ENCODE assay signal across 8 mouse cellular contexts in genomic region chr1:171251594-171252324, GRCm38 (mm10). TPM values are rescaled to one million over a fixed set of nuclear protein-coding genes. Genes with fewer than 3 reads are reported as not detected.
A peak's percentile ranks its signal among the peaks of the same experiment; 100 is the strongest.
DNase-seq lines count a peak whose midpoint lies in the region; ATAC-seq and TF ChIP-seq lines count a peak whose summit lies in the region.

No protein-coding gene starts in this region.

- no peak for TF ChIP-seq POLR2A in cerebellum, adult 2 months (IDR thresholded peaks at IDR 0.05; ENCODE audit: borderline replicate concordance, insufficient read depth, low read length)
- TF ChIP-seq POLR2A in ES-Bruce4 (IDR thresholded peaks at IDR 0.05; ENCODE audit: insufficient read depth, low read length), result no peak

- WGBS in cerebellum, adult 2 months, result 25% methylated on average over 13 of the region's 13 CpGs
- 7% methylated on average over 13 of the region's 13 CpGs for WGBS in forebrain, embryonic 15.5 days
- WGBS in neural tube, embryonic 11.5 days, result 2% methylated on average over 13 of the region's 13 CpGs

- H3K4me3 ChIP-seq in cerebellum, adult 2 months (replicated peaks; ENCODE audit: insufficient read depth, low read depth, low read length), result peak overlapping the region; percentile 20
- peak overlapping the region; percentile 62 for H3K4me3 ChIP-seq in ES-Bruce4 (ENCODE audit: low read depth, low read length)
- H3K4me3 ChIP-seq in forebrain, embryonic 15.5 days, result peak overlapping the region; percentile 32
- H3K4me3 ChIP-seq in neural tube, embryonic 11.5 days (ENCODE audit: low read depth, low read length), result peak overlapping the region; percentile 22; the same call in 1 of the 2 replicates

- no peak overlapping the region for H3K27ac ChIP-seq in cerebellum, adult 2 months (ENCODE audit: insufficient read depth, low read length)
- H3K27ac ChIP-seq in ES-Bruce4 (ENCODE audit: insufficient read depth, low read length), result peak overlapping the region; percentile 4; the same call in 1 of the 2 replicates
- H3K27ac ChIP-seq in forebrain, embryonic 15.5 days (replicated peaks), result peak overlapping the region; percentile 85
- peak overlapping the region; percentile 44; the same call in 1 of the 2 replicates for H3K27ac ChIP-seq in neural tube, embryonic 11.5 days (ENCODE audit: low read depth, low read length)

- no peak for TF ChIP-seq EP300 in ES-Bruce4 (IDR thresholded peaks at IDR 0.05; ENCODE audit: insufficient read depth, low read depth, low read length)

- peak overlapping the region; percentile 37 for H3K9ac ChIP-seq in ES-Bruce4 (ENCODE audit: low read depth, poor library complexity, severe bottlenecking)
- H3K9ac ChIP-seq in forebrain, embryonic 15.5 days (replicated peaks), result peak overlapping the region; percentile 16; the same call in 1 of the 2 replicates
- H3K9ac ChIP-seq in neural tube, embryonic 11.5 days (ENCODE audit: low read length), result 0 out of 2 replicates have a peak overlapping the region, but pooled peaks have one; percentile 14

- H3K4me2 ChIP-seq in forebrain, embryonic 15.5 days (replicated peaks), result peak overlapping the region; percentile 47
- peak overlapping the region; percentile 50 for H3K4me2 ChIP-seq in neural tube, embryonic 11.5 days (ENCODE audit: low read depth)

- H3K9me3 ChIP-seq in ES-Bruce4 (replicated peaks; ENCODE audit: control insufficient read depth, insufficient read depth, low read length, poor library complexity, severe bottlenecking), result no peaks in the 10 kb centered on the region
- no peaks in the 10 kb centered on the region for H3K9me3 ChIP-seq in forebrain, embryonic 15.5 days
- no peaks in the 10 kb centered on the region for H3K9me3 ChIP-seq in neural tube, embryonic 11.5 days (ENCODE audit: control insufficient read depth, low read length)

- no peak for DNase-seq in cerebellum, adult 2 months
- no peak for DNase-seq in cerebellum, adult 9-10 months
- peak; percentile 76 for DNase-seq in kidney, postnatal 10 days
- DNase-seq in neural tube, embryonic 11.5 days (ENCODE audit: low spot score), result peak; percentile 40
- DNase-seq in urinary bladder, adult 18-20 months (ENCODE audit: low spot score in 2 of 2), result no peak
- no peak for DNase-seq in spleen, postnatal 10 days (ENCODE audit: low spot score in 2 of 2)

- TF ChIP-seq CTCF in cerebellum, adult 2 months (IDR thresholded peaks at IDR 0.05; ENCODE audit: borderline replicate concordance, insufficient read depth, low read depth, low read length), result no peak
- TF ChIP-seq CTCF in ES-Bruce4 (IDR thresholded peaks at IDR 0.05; ENCODE audit: low read depth, low read length), result no peak

- no peak for ATAC-seq in forebrain, embryonic 15.5 days (replicated peaks)
- ATAC-seq in neural tube, embryonic 11.5 days (ENCODE audit: insufficient read depth, low FRiP score, low TSS enrichment), result no peak

- no peaks in the 10 kb centered on the region for H3K27me3 ChIP-seq in cerebellum, adult 2 months (ENCODE audit: control insufficient read depth, insufficient read depth, low read length)
- H3K27me3 ChIP-seq in ES-Bruce4 (ENCODE audit: control insufficient read depth, insufficient read depth, low read length, poor library complexity, severe bottlenecking), result no peaks in the 10 kb centered on the region
- H3K27me3 ChIP-seq in forebrain, embryonic 15.5 days, result no peaks in the 10 kb centered on the region
- no peaks in the 10 kb centered on the region for H3K27me3 ChIP-seq in neural tube, embryonic 11.5 days (ENCODE audit: control insufficient read depth, insufficient read depth, low read length)

- H3K4me1 ChIP-seq in cerebellum, adult 2 months (ENCODE audit: control insufficient read depth, insufficient read depth, low read length), result peaks cover 3% of the 10 kb centered on the region; the same call in 1 of the 2 replicates
- H3K4me1 ChIP-seq in ES-Bruce4 (ENCODE audit: control insufficient read depth, insufficient read depth, low read length), result peaks cover 8% of the 10 kb centered on the region
- H3K4me1 ChIP-seq in forebrain, embryonic 15.5 days, result peaks cover 51% of the 10 kb centered on the region
- H3K4me1 ChIP-seq in neural tube, embryonic 11.5 days (ENCODE audit: control insufficient read depth, insufficient read depth, low read length), result peaks cover 30% of the 10 kb centered on the region

- no peaks in the 10 kb centered on the region for H3K36me3 ChIP-seq in ES-Bruce4 (ENCODE audit: control insufficient read depth, insufficient read depth, low read length, poor library complexity, severe bottlenecking)
- no peaks in the 10 kb centered on the region for H3K36me3 ChIP-seq in forebrain, embryonic 15.5 days
- H3K36me3 ChIP-seq in neural tube, embryonic 11.5 days (ENCODE audit: control insufficient read depth, insufficient read depth, low read length), result no peaks in the 10 kb centered on the region

RNA-seq across cellular contexts. Expression of gene Ndufs2, which starts 0.6 kb away (rescaled TPM):
- 282 and 283 TPM in 2 replicates for polyA plus RNA-seq in cerebellum, adult 2 months (2012; rRNA removed)
- 158 and 163 TPM in 2 replicates for polyA plus RNA-seq in ES-Bruce4 (2011; ENCODE audit: insufficient read depth, insufficient read length, low read depth, missing spikeins)
- polyA plus RNA-seq in forebrain, embryonic 15.5 days (2015; fragmentation: Nextera tagmentation; extraction: Ambion mirVana), result 215 and 221 TPM in 2 replicates
- 242 and 286 TPM in 2 replicates for polyA plus RNA-seq in neural tube, embryonic 11.5 days (2014; fragmentation: Nextera tagmentation; extraction: Ambion mirVana)

RNA-seq across cellular contexts. Expression of gene Adamts4, which starts 1.5 kb away (rescaled TPM):
- 26.1 and 29.8 TPM in 2 replicates for polyA plus RNA-seq in cerebellum, adult 2 months (2012; rRNA removed)
- polyA plus RNA-seq in ES-Bruce4 (2011; ENCODE audit: insufficient read depth, insufficient read length, low read depth, missing spikeins), result 3.5 and 4.3 TPM in 2 replicates
- polyA plus RNA-seq in forebrain, embryonic 15.5 days (2015; fragmentation: Nextera tagmentation; extraction: Ambion mirVana), result 8.1 and 8.3 TPM in 2 replicates
- 4.7 and 5.0 TPM in 2 replicates for polyA plus RNA-seq in neural tube, embryonic 11.5 days (2014; fragmentation: Nextera tagmentation; extraction: Ambion mirVana)

RNA-seq across cellular contexts. Expression of gene Fcer1g, which starts 17.6 kb away (rescaled TPM):
- polyA plus RNA-seq in cerebellum, adult 2 months (2012; rRNA removed), result 12.4 and 13.2 TPM in 2 replicates
- polyA plus RNA-seq in ES-Bruce4 (2011; ENCODE audit: insufficient read depth, insufficient read length, low read depth, missing spikeins), result 0.91 TPM in 1 of 2 replicates, not detected in the other
- 19.6 and 22.0 TPM in 2 replicates for polyA plus RNA-seq in forebrain, embryonic 15.5 days (2015; fragmentation: Nextera tagmentation; extraction: Ambion mirVana)
- 14.4 and 15.0 TPM in 2 replicates for polyA plus RNA-seq in neural tube, embryonic 11.5 days (2014; fragmentation: Nextera tagmentation; extraction: Ambion mirVana)

RNA-seq across cellular contexts. Expression of gene B4galt3, which starts 18.4 kb away (rescaled TPM):
- polyA plus RNA-seq in cerebellum, adult 2 months (2012; rRNA removed), result 69.6 and 72.2 TPM in 2 replicates
- 59.7 and 64.8 TPM in 2 replicates for polyA plus RNA-seq in ES-Bruce4 (2011; ENCODE audit: insufficient read depth, insufficient read length, low read depth, missing spikeins)
- 107 and 111 TPM in 2 replicates for polyA plus RNA-seq in forebrain, embryonic 15.5 days (2015; fragmentation: Nextera tagmentation; extraction: Ambion mirVana)
- 67.4 and 70.6 TPM in 2 replicates for polyA plus RNA-seq in neural tube, embryonic 11.5 days (2014; fragmentation: Nextera tagmentation; extraction: Ambion mirVana)

RNA-seq across cellular contexts. Expression of gene Apoa2, which starts 26.9 kb away (rescaled TPM):
- 4.1 and 6.3 TPM in 2 replicates for polyA plus RNA-seq in cerebellum, adult 2 months (2012; rRNA removed)
- polyA plus RNA-seq in ES-Bruce4 (2011; ENCODE audit: insufficient read depth, insufficient read length, low read depth, missing spikeins), result 18.0 and 19.1 TPM in 2 replicates
- 1.8 and 4.2 TPM in 2 replicates for polyA plus RNA-seq in forebrain, embryonic 15.5 days (2015; fragmentation: Nextera tagmentation; extraction: Ambion mirVana)
- polyA plus RNA-seq in neural tube, embryonic 11.5 days (2014; fragmentation: Nextera tagmentation; extraction: Ambion mirVana), result 4.6 and 4.9 TPM in 2 replicates

Comparison
In these comparisons a context has a peak if more than half of its experiments do, and no peak if none do; other contexts are left out.
1. DNase-seq: peak in kidney, postnatal 10 days (single experiment) and neural tube, embryonic 11.5 days (single experiment); none in cerebellum, adult 2 months (0 of 2), cerebellum, adult 9-10 months (single experiment), urinary bladder, adult 18-20 months (0 of 2) and spleen, postnatal 10 days (0 of 2).
2. Peak in every context shown above with its lines, with median percentiles within 50 percentile points of each other: H3K4me3 ChIP-seq and H3K9ac ChIP-seq.